Mouse (Mus musculus): ENCODE data around the gene Klkb1. TPM values are rescaled to one million over a fixed set of nuclear protein-coding genes. Genes with fewer than 3 reads are reported as not detected.

Gene Klkb1
- polyA plus RNA-seq, 1 experiment, result 0.12 TPM

- Histone ChIP-seq H3K9ac (ENCODE audit: low read depth, poor library complexity, severe bottlenecking) (no peak overlapping the region), H3K4me3 (ENCODE audit: low read depth, low read length) (no peak overlapping the region), H3K36me3 (ENCODE audit: control insufficient read depth, insufficient read depth, low read length, poor library complexity, severe bottlenecking) (no peaks in the 10 kb centered on the region), H3K27ac (ENCODE audit: insufficient read depth, low read length) (no peak overlapping the region), H3K27me3 (ENCODE audit: control insufficient read depth, insufficient read depth, low read length, poor library complexity, severe bottlenecking) (no peaks in the 10 kb centered on the region), H3K4me1 (ENCODE audit: control insufficient read depth, insufficient read depth, low read length) (no peaks in the 10 kb centered on the region), H3K9me3 (replicated peaks; ENCODE audit: control insufficient read depth, insufficient read depth, low read length, poor library complexity, severe bottlenecking) (no peaks in the 10 kb centered on the region)
- TF ChIP-seq EP300 (IDR thresholded peaks at IDR 0.05; ENCODE audit: insufficient read depth, low read depth, low read length) (no peak), CTCF (IDR thresholded peaks at IDR 0.05; ENCODE audit: low read depth, low read length) (no peak), POLR2A (IDR thresholded peaks at IDR 0.05; ENCODE audit: insufficient read depth, low read length) (no peak)
Observed at GRCm38 (mm10) chr8:45310967-45311366, 16.3 kb upstream of the Klkb1 start.

GRCm38 (mm10) chr8:45308366-45308765 is 13.7 kb upstream of the Klkb1 start, which contains the start of gene Gm45753:
Gene Gm45753 (minus strand): TSS chr8:45308466.
- TF ChIP-seq POLR2A (IDR thresholded peaks at IDR 0.05; ENCODE audit: insufficient read depth, low read length) (no peak), CTCF (IDR thresholded peaks at IDR 0.05; ENCODE audit: low read depth, low read length) (no peak), EP300 (IDR thresholded peaks at IDR 0.05; ENCODE audit: insufficient read depth, low read depth, low read length) (no peak)
- Histone ChIP-seq H3K4me3 (ENCODE audit: low read depth, low read length) (no peak within 1 kb of the TSS), H3K36me3 (ENCODE audit: control insufficient read depth, insufficient read depth, low read length, poor library complexity, severe bottlenecking) (no peaks in the 10 kb centered on the region), H3K27ac (ENCODE audit: insufficient read depth, low read length) (no peak within 1 kb of the TSS), H3K4me1 (ENCODE audit: control insufficient read depth, insufficient read depth, low read length) (no peaks in the 10 kb centered on the region), H3K27me3 (ENCODE audit: control insufficient read depth, insufficient read depth, low read length, poor library complexity, severe bottlenecking) (no peaks in the 10 kb centered on the region), H3K9me3 (replicated peaks; ENCODE audit: control insufficient read depth, insufficient read depth, low read length, poor library complexity, severe bottlenecking) (no peaks in the 10 kb centered on the region), H3K9ac (ENCODE audit: low read depth, poor library complexity, severe bottlenecking) (no peak within 1 kb of the TSS)

- no peaks in the 10 kb centered on the region; the same call in 1 of the 2 replicates for H3K27me3 ChIP-seq (ENCODE audit: control insufficient read depth, insufficient read depth, low read length, poor library complexity, severe bottlenecking)
- H3K4me1 ChIP-seq (ENCODE audit: control insufficient read depth, insufficient read depth, low read length), result no peaks in the 10 kb centered on the region
- H3K4me3 ChIP-seq (ENCODE audit: low read depth, low read length), result no peak overlapping the region
- no peaks in the 10 kb centered on the region for H3K36me3 ChIP-seq (ENCODE audit: control insufficient read depth, insufficient read depth, low read length, poor library complexity, severe bottlenecking)
- H3K9ac ChIP-seq (ENCODE audit: low read depth, poor library complexity, severe bottlenecking), result no peak overlapping the region
- H3K9me3 ChIP-seq (replicated peaks; ENCODE audit: control insufficient read depth, insufficient read depth, low read length, poor library complexity, severe bottlenecking), result no peaks in the 10 kb centered on the region
- no peak for TF ChIP-seq CTCF (IDR thresholded peaks at IDR 0.05; ENCODE audit: low read depth, low read length)
- TF ChIP-seq POLR2A (IDR thresholded peaks at IDR 0.05; ENCODE audit: insufficient read depth, low read length), result no peak
- TF ChIP-seq EP300 (IDR thresholded peaks at IDR 0.05; ENCODE audit: insufficient read depth, low read depth, low read length), result no peak
- no peak overlapping the region for H3K27ac ChIP-seq (ENCODE audit: insufficient read depth, low read length)
Observed at GRCm38 (mm10) chr8:45305479-45305878, 10.8 kb upstream of the Klkb1 start.

- no peak overlapping the region for H3K27ac ChIP-seq (ENCODE audit: insufficient read depth, low read length)
- H3K9ac ChIP-seq (ENCODE audit: low read depth, poor library complexity, severe bottlenecking), result no peak overlapping the region
- no peaks in the 10 kb centered on the region; the same call in 1 of the 2 replicates for H3K27me3 ChIP-seq (ENCODE audit: control insufficient read depth, insufficient read depth, low read length, poor library complexity, severe bottlenecking)
- no peaks in the 10 kb centered on the region for H3K9me3 ChIP-seq (replicated peaks; ENCODE audit: control insufficient read depth, insufficient read depth, low read length, poor library complexity, severe bottlenecking)
- no peaks in the 10 kb centered on the region for H3K36me3 ChIP-seq (ENCODE audit: control insufficient read depth, insufficient read depth, low read length, poor library complexity, severe bottlenecking)
- no peaks in the 10 kb centered on the region for H3K4me1 ChIP-seq (ENCODE audit: control insufficient read depth, insufficient read depth, low read length)
- no peak overlapping the region for H3K4me3 ChIP-seq (ENCODE audit: low read depth, low read length)
- TF ChIP-seq EP300 (IDR thresholded peaks at IDR 0.05; ENCODE audit: insufficient read depth, low read depth, low read length), result no peak
- no peak for TF ChIP-seq CTCF (IDR thresholded peaks at IDR 0.05; ENCODE audit: low read depth, low read length)
- no peak for TF ChIP-seq POLR2A (IDR thresholded peaks at IDR 0.05; ENCODE audit: insufficient read depth, low read length)
Observed at GRCm38 (mm10) chr8:45304354-45304753, 9.7 kb upstream of the Klkb1 start.

GRCm38 (mm10) chr8:45302390-45302789 is 7.7 kb upstream of the Klkb1 start:
- Histone ChIP-seq H3K36me3 (ENCODE audit: control insufficient read depth, insufficient read depth, low read length, poor library complexity, severe bottlenecking) (no peaks in the 10 kb centered on the region), H3K4me1 (ENCODE audit: control insufficient read depth, insufficient read depth, low read length) (no peaks in the 10 kb centered on the region), H3K9ac (ENCODE audit: low read depth, poor library complexity, severe bottlenecking) (no peak overlapping the region), H3K27ac (ENCODE audit: insufficient read depth, low read length) (no peak overlapping the region), H3K27me3 (ENCODE audit: control insufficient read depth, insufficient read depth, low read length, poor library complexity, severe bottlenecking) (no peaks in the 10 kb centered on the region; the same call in 1 of the 2 replicates), H3K4me3 (ENCODE audit: low read depth, low read length) (no peak overlapping the region), H3K9me3 (replicated peaks; ENCODE audit: control insufficient read depth, insufficient read depth, low read length, poor library complexity, severe bottlenecking) (no peaks in the 10 kb centered on the region)
- TF ChIP-seq EP300 (IDR thresholded peaks at IDR 0.05; ENCODE audit: insufficient read depth, low read depth, low read length), result no peak
- no peak for TF ChIP-seq POLR2A (IDR thresholded peaks at IDR 0.05; ENCODE audit: insufficient read depth, low read length)

- TF ChIP-seq EP300 (IDR thresholded peaks at IDR 0.05; ENCODE audit: insufficient read depth, low read depth, low read length), result no peak
- TF ChIP-seq POLR2A (IDR thresholded peaks at IDR 0.05; ENCODE audit: insufficient read depth, low read length), result no peak
- TF ChIP-seq CTCF (IDR thresholded peaks at IDR 0.05; ENCODE audit: low read depth, low read length), result no peak
- H3K9me3 ChIP-seq (replicated peaks; ENCODE audit: control insufficient read depth, insufficient read depth, low read length, poor library complexity, severe bottlenecking), result peaks cover 9% of the 10 kb centered on the region; the same call in 1 of the 2 replicates
- H3K4me3 ChIP-seq (ENCODE audit: low read depth, low read length), result no peak overlapping the region
- H3K4me1 ChIP-seq (ENCODE audit: control insufficient read depth, insufficient read depth, low read length), result no peaks in the 10 kb centered on the region
- no peak overlapping the region for H3K27ac ChIP-seq (ENCODE audit: insufficient read depth, low read length)
- no peak overlapping the region for H3K9ac ChIP-seq (ENCODE audit: low read depth, poor library complexity, severe bottlenecking)
- H3K27me3 ChIP-seq (ENCODE audit: control insufficient read depth, insufficient read depth, low read length, poor library complexity, severe bottlenecking), result no peaks in the 10 kb centered on the region
- H3K36me3 ChIP-seq (ENCODE audit: control insufficient read depth, insufficient read depth, low read length, poor library complexity, severe bottlenecking), result no peaks in the 10 kb centered on the region
Observed at GRCm38 (mm10) chr8:45295276-45295675, 617 bp upstream of the Klkb1 start.

Data from ES-Bruce4 (cell line).